Mouse (Mus musculus): ENCODE measurements around the gene Col6a1. TPM values are rescaled to one million over a fixed set of nuclear protein-coding genes. Genes with fewer than 3 reads are reported as not detected.

Col6a1 gene
- polyA plus RNA-seq, 1 experiment from 2014 or later: 3.2 TPM

DNA sequence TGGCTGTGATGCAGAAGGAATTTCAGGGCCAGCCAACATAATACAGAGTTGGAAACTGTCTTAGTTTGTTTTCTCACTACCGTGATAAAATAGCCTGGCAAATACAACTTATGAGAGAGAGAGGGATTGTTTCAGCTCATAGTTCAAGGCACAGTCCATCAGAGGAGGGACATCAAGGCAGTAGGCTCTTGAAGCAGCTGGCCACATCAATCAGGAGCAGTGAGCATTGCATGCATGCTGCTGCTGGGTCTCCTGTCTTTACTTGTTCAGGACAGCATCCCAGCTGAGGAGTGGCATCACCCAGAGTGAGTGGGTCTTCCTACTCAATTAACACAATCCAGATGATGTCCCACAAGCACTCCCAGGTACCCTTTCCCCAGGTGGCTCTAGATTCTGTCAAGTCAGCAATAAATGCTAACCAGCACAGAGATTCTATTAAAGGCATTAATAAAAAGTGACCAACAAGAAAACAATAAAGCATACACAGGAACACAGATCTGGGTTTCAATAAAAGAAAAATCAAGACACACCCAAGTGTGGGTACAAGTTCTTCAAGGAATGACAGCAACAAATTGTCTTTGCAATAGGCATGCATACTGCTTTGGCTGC, 58.7 kb downstream of the Col6a1 start:
- H3K27ac ChIP-seq: no peak overlapping the region
- 81% methylated on average over 1 of the region's 1 CpGs for WGBS
- H3K4me1 ChIP-seq: no peaks in the 10 kb centered on the region
- DNase-seq (ENCODE audit: extremely low spot score, low spot score): no peak
- no peaks in the 10 kb centered on the region for H3K27me3 ChIP-seq (ENCODE audit: poor library complexity, severe bottlenecking)
- H3K4me3 ChIP-seq: no peak overlapping the region
- peaks cover 9% of the 10 kb centered on the region; the same call in 1 of the 2 replicates for H3K9me3 ChIP-seq
- no peaks in the 10 kb centered on the region for H3K36me3 ChIP-seq (replicated peaks)

DNA sequence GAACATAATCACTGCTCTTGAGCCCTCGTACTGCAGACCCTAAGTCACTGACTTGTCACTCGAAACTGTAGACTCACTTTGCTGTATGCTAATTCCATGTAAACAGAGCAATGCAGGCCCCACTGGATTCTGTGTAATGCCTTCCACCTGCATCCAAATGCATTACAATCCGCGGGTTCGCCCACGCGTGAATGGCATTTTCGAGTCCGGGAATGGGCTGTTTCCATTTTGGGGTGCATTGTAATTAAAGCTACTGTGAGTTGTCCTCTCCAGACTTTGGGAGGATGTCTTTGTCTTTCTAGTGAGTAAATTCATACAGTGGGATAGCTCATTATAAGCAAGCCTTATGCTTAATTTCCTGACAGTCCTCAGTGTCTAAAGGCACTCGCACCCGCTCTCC, 60.4 kb downstream of the Col6a1 start:
- Histone ChIP-seq H3K27ac (no peak overlapping the region), H3K27me3 (ENCODE audit: poor library complexity, severe bottlenecking) (no peaks in the 10 kb centered on the region), H3K4me1 (no peaks in the 10 kb centered on the region), H3K36me3 (replicated peaks) (no peaks in the 10 kb centered on the region), H3K9me3 (peaks cover 9% of the 10 kb centered on the region; the same call in 1 of the 2 replicates), H3K4me3 (no peak overlapping the region)
- DNase-seq (ENCODE audit: extremely low spot score, low spot score): no peak
- 93% methylated on average over 11 of the region's 11 CpGs for WGBS

DNA sequence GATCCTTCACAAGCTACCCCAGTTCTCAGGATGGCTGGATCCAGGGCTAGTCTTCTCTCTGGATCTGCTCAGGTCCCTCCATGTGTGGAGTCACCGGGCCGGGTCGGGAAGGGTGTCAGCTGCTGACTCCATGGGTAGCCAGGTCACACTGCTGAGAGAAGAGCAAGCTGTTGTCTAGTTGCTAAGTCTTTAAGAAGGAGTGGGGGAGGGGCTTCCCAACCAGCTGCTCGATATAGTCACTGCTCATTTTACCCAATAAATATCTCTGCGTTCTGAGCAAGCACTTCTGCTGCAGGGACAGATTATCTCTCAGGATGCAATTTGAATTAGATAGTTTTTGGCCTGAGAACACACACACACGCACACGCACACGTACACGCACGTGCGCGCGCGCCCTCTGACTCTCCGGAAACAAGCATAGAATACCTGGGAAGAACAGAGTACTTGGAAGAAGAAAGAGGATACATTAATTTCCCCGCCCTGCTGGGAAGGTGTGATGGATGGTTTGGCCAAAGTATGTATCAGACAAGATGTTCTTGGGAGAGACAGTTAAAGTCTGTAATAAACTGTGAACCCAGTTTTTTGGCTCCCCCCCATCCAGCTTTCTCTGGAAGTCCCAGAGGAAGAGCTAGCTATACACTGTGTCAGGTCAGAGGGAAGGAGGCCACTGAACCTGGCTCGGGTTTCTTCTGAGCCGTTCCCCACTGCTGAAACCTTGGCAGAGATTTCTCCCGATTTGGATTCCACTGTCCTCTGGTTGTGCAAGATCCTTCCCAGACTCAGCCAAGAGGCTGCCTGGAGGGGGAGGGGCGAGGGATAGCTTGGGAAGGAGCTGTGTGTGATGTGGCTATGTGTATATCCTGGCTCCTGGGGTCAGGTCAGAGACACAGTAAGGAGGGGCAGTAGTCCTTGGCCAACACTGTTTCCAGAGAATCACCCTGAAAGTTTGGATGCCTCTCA, 61.5 kb downstream of the Col6a1 start:
- Histone ChIP-seq H3K27me3 (ENCODE audit: poor library complexity, severe bottlenecking) (no peaks in the 10 kb centered on the region), H3K9me3 (peaks cover 9% of the 10 kb centered on the region; the same call in 1 of the 2 replicates), H3K36me3 (replicated peaks) (no peaks in the 10 kb centered on the region), H3K4me3 (no peak overlapping the region), H3K4me1 (no peaks in the 10 kb centered on the region), H3K27ac (no peak overlapping the region)
- 89% methylated on average over 20 of the region's 20 CpGs for WGBS
- DNase-seq (ENCODE audit: extremely low spot score, low spot score): no peak

Other genes with a start within 250 kb of the Col6a1 start
- gene Lss, start 194.6 kb downstream of the Col6a1 start, polyA plus RNA-seq (2016; fragmentation: Nextera tagmentation; extraction: Ambion mirVana): 63.1 and 63.5 TPM in 2 replicates
- not detected in 2 replicates for gene Spatc1l, start 163.9 kb downstream of the Col6a1 start, polyA plus RNA-seq (2016; fragmentation: Nextera tagmentation; extraction: Ambion mirVana)
- not detected in 2 replicates for gene Ftcd, start 150.5 kb downstream of the Col6a1 start, polyA plus RNA-seq (2016; fragmentation: Nextera tagmentation; extraction: Ambion mirVana)
- 5.4 and 5.9 TPM in 2 replicates for gene Col6a2, start 102.5 kb downstream of the Col6a1 start, polyA plus RNA-seq (2016; fragmentation: Nextera tagmentation; extraction: Ambion mirVana)
- 58.4 and 63.3 TPM in 2 replicates for gene Pcbp3, start 235.7 kb upstream of the Col6a1 start, polyA plus RNA-seq (2016; fragmentation: Nextera tagmentation; extraction: Ambion mirVana)